Mouse (Mus musculus) kidney, embryonic 16.5 days (tissue): ENCODE measurements around the gene Fbln1. TPM values are rescaled to one million over a fixed set of nuclear protein-coding genes. Genes with fewer than 3 reads are reported as not detected.
A peak's percentile ranks its signal among the peaks of the same experiment; 100 is the strongest.

Experiments used
- ATAC-seq: fragments of 200-750 bp; cut with Nextera tagmentation; 2 replicates; pipeline ENCODE4 v1.8.0; 2017; ENCODE audit warnings: moderate TSS enrichment; ENCODE audit not compliant: low FRiP score, low TSS enrichment
- H3K27ac ChIP-seq: fragments of 300-500 bp; sonication (generic); 2 replicates; pipeline ENCODE4 v1.5.1; 2014; ENCODE audit warnings: low read length
- H3K27me3 ChIP-seq: fragments of 300-500 bp; sonication (generic); 2 replicates; pipeline ENCODE4 v1.6.1; 2014; ENCODE audit warnings: low read length, control low read depth, mixed read lengths; ENCODE audit not compliant: insufficient read depth
- H3K36me3 ChIP-seq: fragments of 300-500 bp; sonication (generic); 2 replicates; pipeline ENCODE4 v1.6.1; 2014; ENCODE audit warnings: low read length, control low read depth, mixed read lengths; ENCODE audit not compliant: insufficient read depth
- H3K4me1 ChIP-seq: fragments of 300-500 bp; sonication (generic); 2 replicates; pipeline ENCODE4 v1.6.1; 2014; ENCODE audit warnings: low read length, control low read depth, mixed read lengths; ENCODE audit not compliant: insufficient read depth
- H3K4me2 ChIP-seq: fragments of 300-500 bp; sonication (generic); replicated peaks from 2 replicates; pipeline ENCODE4 v1.6.1; 2014; ENCODE audit warnings: low read depth, low read length
- H3K4me3 ChIP-seq: fragments of 300-500 bp; sonication (generic); 2 replicates; pipeline ENCODE4 v1.5.1; 2014; ENCODE audit warnings: mild to moderate bottlenecking, low read length
- H3K9ac ChIP-seq: fragments of 300-500 bp; sonication (generic); replicated peaks from 2 replicates; pipeline ENCODE4 v1.6.1; 2014; ENCODE audit warnings: low read length
- H3K9me3 ChIP-seq: fragments of 300-500 bp; sonication (generic); 2 replicates; pipeline ENCODE4 v1.6.1; 2016; ENCODE audit warnings: low read length, control low read depth
- WGBS: fragments of 180-500 bp; shearing (Covaris S2); extraction: QIAGEN DNeasy Blood & Tissue Kit; methylation state at CpG from one replicate; pipeline ENCODE4 v1.1.7; 2014; 5-methylcytosine and 5-hydroxymethylcytosine counted together
- polyA plus RNA-seq: library from polyadenylated mRNA; unstranded; fragments of >200 nt; fragmentation: Nextera tagmentation; extraction: Ambion mirVana; gene quantifications from 2 replicates; pipeline ENCODE4 v1.2.1, GENCODE M21; 2015

Gene Fbln1
- 202 and 212 TPM in 2 replicates for polyA plus RNA-seq

DNA sequence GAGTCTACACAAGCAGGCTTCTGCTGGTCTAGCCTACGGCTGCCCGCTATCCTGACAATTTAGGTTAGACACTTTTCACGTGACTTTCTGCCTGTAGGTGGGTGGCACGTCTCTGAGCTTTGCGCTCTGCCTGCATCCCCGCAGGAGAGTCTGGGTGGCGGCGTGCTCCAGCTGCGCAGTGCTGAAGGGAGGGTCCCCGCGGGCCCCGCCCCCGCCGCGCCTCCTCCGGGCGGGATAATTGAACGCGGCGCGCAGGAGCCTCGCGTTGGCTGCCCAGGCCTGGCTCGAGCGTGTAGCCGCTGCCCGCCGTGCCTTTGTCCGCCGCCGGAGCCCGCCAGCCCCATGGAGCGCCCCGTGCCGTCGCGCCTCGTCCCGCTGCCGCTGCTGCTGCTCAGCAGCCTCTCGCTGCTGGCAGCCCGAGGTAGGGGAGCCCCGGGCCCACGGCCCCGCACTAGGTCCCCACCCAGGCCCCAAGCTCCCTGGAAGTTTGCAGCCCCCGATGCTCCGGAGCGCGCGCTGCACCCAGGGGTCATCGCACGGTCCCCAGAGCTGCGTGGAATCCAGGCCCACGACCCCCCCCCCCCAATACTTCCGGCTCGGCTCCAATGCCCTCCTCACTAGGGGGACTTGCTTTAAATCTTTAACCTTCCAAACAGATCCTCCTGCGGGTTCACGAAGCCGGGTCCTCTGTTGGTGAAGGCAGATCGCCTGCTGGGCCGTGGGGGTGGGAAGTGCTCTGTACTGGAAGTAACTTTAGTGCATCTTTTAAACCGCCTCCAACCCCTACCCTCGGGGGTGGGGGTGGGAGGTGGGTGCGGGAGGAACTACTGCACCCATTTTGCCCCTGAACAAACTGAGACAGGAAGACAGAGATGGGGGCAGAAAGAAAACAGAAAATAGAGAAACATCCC lies at the start of gene Fbln1:
Gene Fbln1, plus strand, starts transcription at position 158 of the 911 bp plus-strand sequence.
- Histone ChIP-seq H3K9me3 (peaks cover 5% of the 10 kb centered on the region; the same call in 1 of the 2 replicates), H3K9ac (peak within 1 kb of the TSS; percentile 88), H3K27me3 (no peaks in the 10 kb centered on the region), H3K4me1 (peaks cover 33% of the 10 kb centered on the region), H3K36me3 (peaks cover 19% of the 10 kb centered on the region; the same call in 1 of the 2 replicates), H3K4me3 (peak within 1 kb of the TSS; percentile 65), H3K27ac (peak within 1 kb of the TSS; percentile 82), H3K4me2 (peak within 1 kb of the TSS; percentile 84)
- WGBS, result under 1% methylated on average over 64 of the region's 64 CpGs
- peak; percentile 90 for ATAC-seq

- ATAC-seq, result no peak
- Histone ChIP-seq H3K4me1 (no peaks in the 10 kb centered on the region), H3K9ac (no peak overlapping the region), H3K36me3 (no peaks in the 10 kb centered on the region), H3K4me3 (no peak overlapping the region), H3K27me3 (no peaks in the 10 kb centered on the region), H3K27ac (no peak overlapping the region), H3K9me3 (no peaks in the 10 kb centered on the region; the same call in 1 of the 2 replicates), H3K4me2 (no peak overlapping the region)
- 60% methylated on average over 4 of the region's 4 CpGs for WGBS
These were observed 49.6 kb upstream of the Fbln1 start for GRCm38 (mm10) chr15:85156198-85156597.

GRCm38 (mm10) chr15:85161416-85161815 lies 44.3 kb upstream of the Fbln1 start:
- no peak overlapping the region for H3K27ac ChIP-seq
- no peak overlapping the region for H3K4me3 ChIP-seq
- H3K36me3 ChIP-seq, result no peaks in the 10 kb centered on the region
- no peak for ATAC-seq
- no peak overlapping the region for H3K4me2 ChIP-seq
- H3K9ac ChIP-seq, result no peak overlapping the region
- no peaks in the 10 kb centered on the region for H3K27me3 ChIP-seq
- H3K4me1 ChIP-seq, result peaks cover 14% of the 10 kb centered on the region
- H3K9me3 ChIP-seq, result no peaks in the 10 kb centered on the region; the same call in 1 of the 2 replicates

- H3K27ac ChIP-seq, result peak overlapping the region; percentile 83
- no peaks in the 10 kb centered on the region for H3K27me3 ChIP-seq
- no peaks in the 10 kb centered on the region; the same call in 1 of the 2 replicates for H3K9me3 ChIP-seq
- ATAC-seq, result peak; percentile 72
- H3K36me3 ChIP-seq, result no peaks in the 10 kb centered on the region
- H3K4me3 ChIP-seq, result no peak overlapping the region
- no peak overlapping the region for H3K4me2 ChIP-seq
- H3K4me1 ChIP-seq, result peaks cover 22% of the 10 kb centered on the region
- WGBS, result 34% methylated on average over 21 of the region's 21 CpGs
- H3K9ac ChIP-seq, result no peak overlapping the region; the same call in 1 of the 2 replicates
These were observed 42.8 kb upstream of the Fbln1 start for GRCm38 (mm10) chr15:85162693-85163663.

- Histone ChIP-seq H3K4me2 (no peak overlapping the region), H3K27me3 (no peaks in the 10 kb centered on the region), H3K4me3 (no peak overlapping the region), H3K9ac (no peak overlapping the region; the same call in 1 of the 2 replicates), H3K9me3 (no peaks in the 10 kb centered on the region), H3K27ac (peak overlapping the region; percentile 15; the same call in 1 of the 2 replicates), H3K4me1 (peaks cover 22% of the 10 kb centered on the region), H3K36me3 (no peaks in the 10 kb centered on the region)
- ATAC-seq, result no peak
- WGBS, result 52% methylated on average over 11 of the region's 11 CpGs
These were observed 39.3 kb upstream of the Fbln1 start for GRCm38 (mm10) chr15:85166433-85166933.

DNA sequence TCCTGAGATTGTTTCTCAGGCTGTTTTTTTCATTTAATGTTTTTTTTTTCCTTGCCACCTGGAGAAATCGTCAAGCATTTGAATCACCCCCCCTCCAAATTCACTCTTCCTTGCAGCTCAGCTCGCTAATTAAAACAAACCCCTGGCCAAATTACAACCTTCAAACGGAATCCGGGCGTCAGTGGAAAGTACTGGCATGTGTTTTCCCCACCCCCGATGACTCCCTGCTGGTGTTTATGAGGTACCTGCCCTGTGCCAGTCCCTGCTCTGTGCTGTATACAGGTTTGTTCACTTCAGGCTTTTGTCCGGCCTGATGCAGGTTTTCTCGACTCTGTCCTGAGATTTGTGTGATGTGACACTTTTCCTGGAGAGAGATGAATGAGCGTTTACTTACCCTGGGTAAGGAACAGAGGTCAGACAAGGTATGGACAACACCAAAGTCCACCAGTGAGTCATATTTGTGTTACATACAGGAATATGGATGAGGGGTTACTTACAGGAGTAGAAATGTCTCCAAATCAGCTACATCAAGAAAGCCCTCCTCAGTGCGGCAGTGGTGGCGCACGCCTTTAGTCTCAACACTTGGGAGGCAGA lies 38.6 kb upstream of the Fbln1 start:
- Histone ChIP-seq H3K36me3 (no peaks in the 10 kb centered on the region), H3K27ac (no peak overlapping the region), H3K4me3 (no peak overlapping the region), H3K4me1 (peaks cover 22% of the 10 kb centered on the region), H3K9me3 (no peaks in the 10 kb centered on the region), H3K9ac (no peak overlapping the region), H3K27me3 (no peaks in the 10 kb centered on the region), H3K4me2 (no peak overlapping the region)
- WGBS, result 43% methylated on average over 12 of the region's 12 CpGs
- ATAC-seq, result no peak

GRCm38 (mm10) chr15:85172054-85172453 lies 33.7 kb upstream of the Fbln1 start:
- Histone ChIP-seq H3K4me1 (peaks cover 11% of the 10 kb centered on the region), H3K27ac (no peak overlapping the region), H3K4me2 (no peak overlapping the region), H3K9me3 (no peaks in the 10 kb centered on the region), H3K27me3 (no peaks in the 10 kb centered on the region), H3K9ac (no peak overlapping the region), H3K4me3 (no peak overlapping the region), H3K36me3 (no peaks in the 10 kb centered on the region)
- WGBS, result 38% methylated on average over 2 of the region's 2 CpGs
- peak; percentile 94 for ATAC-seq

DNA sequence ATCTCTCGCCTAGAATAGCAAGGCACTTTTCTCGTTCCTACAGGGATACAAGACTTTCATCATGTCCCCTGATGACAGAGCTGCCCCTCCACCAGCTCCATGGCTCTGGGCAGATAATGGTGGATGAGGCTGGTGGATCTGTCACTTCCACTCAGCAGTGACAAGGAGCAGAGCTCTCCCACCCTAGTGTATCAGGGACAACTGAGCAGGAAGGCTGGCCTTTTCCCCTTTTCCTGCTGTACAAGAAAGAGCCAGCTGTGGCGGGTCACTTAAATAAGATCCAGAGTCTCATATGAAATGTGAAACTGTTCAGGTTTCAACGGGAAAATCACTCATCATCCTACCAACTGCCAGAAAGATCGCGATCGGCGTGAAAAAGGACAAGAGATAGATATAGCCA lies 32.3 kb upstream of the Fbln1 start:
- ATAC-seq, result no peak
- WGBS, result 65% methylated on average over 8 of the region's 8 CpGs
- no peak overlapping the region for H3K4me3 ChIP-seq
- no peaks in the 10 kb centered on the region for H3K27me3 ChIP-seq
- no peaks in the 10 kb centered on the region for H3K9me3 ChIP-seq
- H3K27ac ChIP-seq, result peak overlapping the region; percentile 40
- no peaks in the 10 kb centered on the region for H3K36me3 ChIP-seq
- H3K4me2 ChIP-seq, result no peak overlapping the region
- H3K9ac ChIP-seq, result no peak overlapping the region
- peaks cover 9% of the 10 kb centered on the region for H3K4me1 ChIP-seq

DNA sequence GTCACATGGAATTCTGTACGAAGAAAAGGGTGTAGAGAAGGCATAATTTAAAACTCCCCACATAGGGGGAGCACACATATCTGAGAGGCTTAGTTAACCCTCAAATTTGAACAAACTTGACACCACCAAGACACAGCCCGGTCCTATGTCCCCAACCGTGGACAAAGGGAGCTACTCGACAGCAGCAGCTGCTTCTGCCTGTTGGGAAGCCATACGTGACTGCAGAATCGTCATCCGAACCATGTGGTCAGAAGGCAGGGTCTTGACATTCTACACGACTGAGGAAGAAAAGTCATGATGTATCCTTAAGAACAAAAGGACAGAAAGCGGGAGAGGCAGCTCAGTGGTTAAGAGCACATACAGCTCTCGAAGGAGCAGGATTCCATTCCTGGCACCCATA lies 31.7 kb upstream of the Fbln1 start:
- no peak overlapping the region for H3K4me3 ChIP-seq
- H3K4me2 ChIP-seq, result 0 out of 2 replicates have a peak overlapping the region, but pooled peaks have one; percentile 12
- peak overlapping the region; percentile 69 for H3K27ac ChIP-seq
- no peaks in the 10 kb centered on the region for H3K27me3 ChIP-seq
- 49% methylated on average over 10 of the region's 10 CpGs for WGBS
- peaks cover 9% of the 10 kb centered on the region for H3K4me1 ChIP-seq
- no peaks in the 10 kb centered on the region for H3K9me3 ChIP-seq
- peak; percentile 63; the same call in 1 of the 2 replicates for ATAC-seq
- H3K9ac ChIP-seq, result no peak overlapping the region
- no peaks in the 10 kb centered on the region for H3K36me3 ChIP-seq
